Mouse (Mus musculus): ENCODE measurements around the gene Zfp280b.
A peak's percentile ranks its signal among the peaks of the same experiment; 100 is the strongest.
"Not testable (repeated sequence)": the region's sequence is repeated elsewhere in the genome, so short reads cannot be mapped to it uniquely, and the experiment has no call there.

Gene Zfp280b

GRCm38 (mm10) chr10:76032402-76033118 lies at the start of gene Zfp280b:
TSS of gene Zfp280b (plus strand) at chr10:76032650.
- peak; percentile 96 to 97 for DNase-seq

- no peak for DNase-seq
These were observed 41.9 kb upstream of the Zfp280b start for GRCm38 (mm10) chr10:75990430-75991042.

GRCm38 (mm10) chr10:75993616-75994240 lies 38.7 kb upstream of the Zfp280b start:
- no peak for DNase-seq

GRCm38 (mm10) chr10:75994531-75995210 lies 37.8 kb upstream of the Zfp280b start:
- not testable (repeated sequence) for DNase-seq

- DNase-seq: no peak
These were observed 37.0 kb upstream of the Zfp280b start for GRCm38 (mm10) chr10:75995463-75995862.

GRCm38 (mm10) chr10:75996315-75996714 lies 36.1 kb upstream of the Zfp280b start:
- no peak for DNase-seq

- no peak for DNase-seq
These were observed 31.3 kb upstream of the Zfp280b start for GRCm38 (mm10) chr10:76001160-76001559.

- no peak for DNase-seq
These were observed 30.3 kb upstream of the Zfp280b start for GRCm38 (mm10) chr10:76002101-76002521.

GRCm38 (mm10) chr10:76002615-76003014 lies 29.8 kb upstream of the Zfp280b start:
- DNase-seq: no peak

GRCm38 (mm10) chr10:76003221-76003620 lies 29.2 kb upstream of the Zfp280b start:
- no peak for DNase-seq

GRCm38 (mm10) chr10:76006385-76006784 lies 26.1 kb upstream of the Zfp280b start:
- DNase-seq: no peak

GRCm38 (mm10) chr10:76009812-76010211 lies 22.6 kb upstream of the Zfp280b start:
- DNase-seq: no peak

- DNase-seq: no peak
These were observed 19.5 kb upstream of the Zfp280b start for GRCm38 (mm10) chr10:76012922-76013321.

- DNase-seq: no peak
These were observed 15.6 kb upstream of the Zfp280b start for GRCm38 (mm10) chr10:76016886-76017285.

- no peak for DNase-seq
These were observed 10.7 kb upstream of the Zfp280b start for GRCm38 (mm10) chr10:76021728-76022127.

- no peak for DNase-seq
These were observed 8.5 kb upstream of the Zfp280b start for GRCm38 (mm10) chr10:76023921-76024320.

GRCm38 (mm10) chr10:76025470-76026190 lies 6.8 kb upstream of the Zfp280b start:
- no peak for DNase-seq

GRCm38 (mm10) chr10:76027127-76028015 lies 5.1 kb upstream of the Zfp280b start:
- no peak for DNase-seq

- no peak for DNase-seq
These were observed 4.5 kb upstream of the Zfp280b start for GRCm38 (mm10) chr10:76028016-76028366.

GRCm38 (mm10) chr10:76028396-76028795 lies 4.1 kb upstream of the Zfp280b start:
- no peak for DNase-seq

GRCm38 (mm10) chr10:76029276-76029675 lies 3.2 kb upstream of the Zfp280b start:
- no peak for DNase-seq

- DNase-seq: no peak
These were observed 2.0 kb upstream of the Zfp280b start for GRCm38 (mm10) chr10:76030496-76030895.
